Mouse (Mus musculus) megakaryocyte, embryonic 14.5 days (primary cell): ENCODE measurements around the gene Exosc2. TPM values are rescaled to one million over a fixed set of nuclear protein-coding genes. Genes with fewer than 3 reads are reported as not detected.

Experiments
- H3K27me3 ChIP-seq: replicated peaks from 2 replicates; pipeline ENCODE3; 2012; ENCODE audit warnings: inconsistent platforms
- H3K36me3 ChIP-seq: replicated peaks from 2 replicates; pipeline ENCODE3; 2012; ENCODE audit warnings: low read length, inconsistent platforms, mixed read lengths
- H3K4me1 ChIP-seq: 2 replicates; pipeline ENCODE4 v1.6.1; 2012; ENCODE audit warnings: inconsistent platforms
- H3K4me3 ChIP-seq: replicated peaks from 2 replicates; pipeline ENCODE3; 2012; ENCODE audit warnings: moderate library complexity, mild to moderate bottlenecking, inconsistent platforms
- H3K9me3 ChIP-seq: 2 replicates; pipeline ENCODE4 v1.6.1; 2012; ENCODE audit warnings: inconsistent platforms
- FLI1 ChIP-seq: IDR thresholded peaks from 2 replicates; pipeline ENCODE4 v1.6.1; 2012; ENCODE audit warnings: low read length, inconsistent platforms, mixed read lengths
- GATA1 ChIP-seq: IDR thresholded peaks from 3 replicates; pipeline ENCODE4 v1.6.1; 2012; ENCODE audit warnings: mixed read lengths, low read length, inconsistent platforms, borderline replicate concordance
- polyA plus RNA-seq: library from polyadenylated mRNA; stranded (reverse); fragments of >175 nt; gene quantifications from 2 replicates; pipeline ENCODE4 v1.2.3, GENCODE M21; 2012; ENCODE audit warnings: low replicate concordance; ENCODE audit not compliant: insufficient read depth

Exosc2 gene
- polyA plus RNA-seq, 1 experiment, result 11.9 TPM

GRCm38 (mm10) chr2:31700545-31701446 is 30.3 kb downstream of the Exosc2 start:
- H3K4me3 ChIP-seq, result no peak overlapping the region
- H3K4me1 ChIP-seq, result peaks cover 29% of the 10 kb centered on the region
- no peaks in the 10 kb centered on the region for H3K27me3 ChIP-seq
- TF ChIP-seq FLI1 (no peak), GATA1 (no peak)
- peaks cover 69% of the 10 kb centered on the region for H3K36me3 ChIP-seq
- no peaks in the 10 kb centered on the region for H3K9me3 ChIP-seq

- Histone ChIP-seq H3K9me3 (no peaks in the 10 kb centered on the region), H3K4me3 (no peak overlapping the region)
Observed at GRCm38 (mm10) chr2:31703226-31703625, 32.7 kb downstream of the Exosc2 start.

GRCm38 (mm10) chr2:31705914-31706313 is 35.4 kb downstream of the Exosc2 start:
- no peak overlapping the region for H3K4me3 ChIP-seq
- H3K27me3 ChIP-seq, result no peaks in the 10 kb centered on the region
- H3K9me3 ChIP-seq, result no peaks in the 10 kb centered on the region
- no peak for TF ChIP-seq GATA1
- no peak for TF ChIP-seq FLI1
- peaks cover 53% of the 10 kb centered on the region for H3K36me3 ChIP-seq
- peaks cover 46% of the 10 kb centered on the region for H3K4me1 ChIP-seq

More at GRCm38 (mm10) chr2:31703226-31703625, 32.7 kb downstream of the Exosc2 start:
- no peak for TF ChIP-seq GATA1
- no peak for TF ChIP-seq FLI1
- no peaks in the 10 kb centered on the region for H3K27me3 ChIP-seq
- peaks cover 62% of the 10 kb centered on the region for H3K36me3 ChIP-seq
- peaks cover 46% of the 10 kb centered on the region for H3K4me1 ChIP-seq

GRCm38 (mm10) chr2:31706531-31706930 is 36.0 kb downstream of the Exosc2 start:
- H3K4me3 ChIP-seq, result no peak overlapping the region
- H3K4me1 ChIP-seq, result peaks cover 42% of the 10 kb centered on the region
- no peak for TF ChIP-seq FLI1
- no peak for TF ChIP-seq GATA1
- no peaks in the 10 kb centered on the region for H3K9me3 ChIP-seq
- peaks cover 54% of the 10 kb centered on the region for H3K36me3 ChIP-seq
- H3K27me3 ChIP-seq, result no peaks in the 10 kb centered on the region

GRCm38 (mm10) chr2:31712716-31713115 is 42.2 kb downstream of the Exosc2 start:
- no peak for TF ChIP-seq GATA1
- no peak for TF ChIP-seq FLI1
- Histone ChIP-seq H3K9me3 (no peaks in the 10 kb centered on the region), H3K27me3 (no peaks in the 10 kb centered on the region), H3K36me3 (peaks cover 57% of the 10 kb centered on the region), H3K4me1 (peaks cover 36% of the 10 kb centered on the region), H3K4me3 (no peak overlapping the region)

GRCm38 (mm10) chr2:31713813-31714212 is 43.3 kb downstream of the Exosc2 start:
- H3K36me3 ChIP-seq, result peaks cover 57% of the 10 kb centered on the region
- no peak overlapping the region for H3K4me3 ChIP-seq
- TF ChIP-seq FLI1, result no peak
- no peaks in the 10 kb centered on the region for H3K9me3 ChIP-seq
- no peaks in the 10 kb centered on the region for H3K27me3 ChIP-seq
- peaks cover 35% of the 10 kb centered on the region for H3K4me1 ChIP-seq

GRCm38 (mm10) chr2:31714780-31715179 is 44.3 kb downstream of the Exosc2 start:
- Histone ChIP-seq H3K4me1 (peaks cover 36% of the 10 kb centered on the region), H3K9me3 (no peaks in the 10 kb centered on the region), H3K4me3 (no peak overlapping the region), H3K36me3 (peaks cover 51% of the 10 kb centered on the region), H3K27me3 (no peaks in the 10 kb centered on the region)
- no peak for TF ChIP-seq FLI1
- TF ChIP-seq GATA1, result no peak

- Histone ChIP-seq H3K9me3 (no peaks in the 10 kb centered on the region), H3K4me1 (peaks cover 45% of the 10 kb centered on the region), H3K36me3 (peaks cover 54% of the 10 kb centered on the region), H3K27me3 (no peaks in the 10 kb centered on the region), H3K4me3 (no peak overlapping the region)
- TF ChIP-seq FLI1 (no peak), GATA1 (no peak)
Observed at GRCm38 (mm10) chr2:31715985-31716384, 45.5 kb downstream of the Exosc2 start.

GRCm38 (mm10) chr2:31719202-31719880 is 48.8 kb downstream of the Exosc2 start:
- TF ChIP-seq FLI1 (no peak), GATA1 (no peak)
- Histone ChIP-seq H3K4me3 (no peak overlapping the region), H3K4me1 (peaks cover 64% of the 10 kb centered on the region), H3K9me3 (no peaks in the 10 kb centered on the region), H3K36me3 (peaks cover 27% of the 10 kb centered on the region), H3K27me3 (no peaks in the 10 kb centered on the region)

GRCm38 (mm10) chr2:31719944-31720343 is 49.4 kb downstream of the Exosc2 start:
- Histone ChIP-seq H3K4me3 (no peak overlapping the region), H3K4me1 (peaks cover 63% of the 10 kb centered on the region), H3K36me3 (peaks cover 24% of the 10 kb centered on the region), H3K27me3 (no peaks in the 10 kb centered on the region), H3K9me3 (no peaks in the 10 kb centered on the region)
- TF ChIP-seq FLI1 (no peak), GATA1 (no peak)
